Mouse (Mus musculus) kidney, adult 2 months (tissue): Measurements from ENCODE around the gene Snapc2. TPM values are rescaled to one million over a fixed set of nuclear protein-coding genes. Genes with fewer than 3 reads are reported as not detected.
A peak's percentile ranks its signal among the peaks of the same experiment; 100 is the strongest.

Experiments
- DNase-seq: peaks from one replicate; pipeline ENCODE4 v3.0.0; 2021
- H3K27ac ChIP-seq: fragments of 200-500 bp; 2 replicates; pipeline ENCODE4 v1.5.1; 2012; ENCODE audit warnings: low read depth, low read length, control low read depth, inconsistent platforms; ENCODE audit not compliant: insufficient read depth
- H3K27me3 ChIP-seq: fragments of 200-500 bp; replicated peaks from 2 replicates; pipeline ENCODE4 v1.6.1; 2012; ENCODE audit warnings: mild to moderate bottlenecking, moderate library complexity, low read length, inconsistent platforms; ENCODE audit not compliant: control insufficient read depth, insufficient read depth
- H3K36me3 ChIP-seq: fragments of 200-500 bp; 2 replicates; pipeline ENCODE4 v1.6.1; 2012; ENCODE audit warnings: mild to moderate bottlenecking, moderate library complexity, low read length, inconsistent platforms; ENCODE audit not compliant: control insufficient read depth, insufficient read depth
- H3K4me1 ChIP-seq: fragments of 200-500 bp; 2 replicates; pipeline ENCODE4 v1.6.1; 2011; ENCODE audit warnings: low read length; ENCODE audit not compliant: control insufficient read depth, insufficient read depth
- H3K4me3 ChIP-seq: fragments of 200-500 bp; 2 replicates; pipeline ENCODE4 v1.5.1; 2011; ENCODE audit warnings: mild to moderate bottlenecking, low read depth, low read length, control low read depth; ENCODE audit not compliant: insufficient read depth
- CTCF ChIP-seq: fragments of 200-500 bp; conservative IDR thresholded peaks from 2 replicates; pipeline ENCODE4 v1.5.1; 2011; ENCODE audit warnings: low read depth, mild to moderate bottlenecking, control low read depth, low read length, moderate library complexity, mixed read lengths; ENCODE audit not compliant: insufficient read depth, insufficient read length
- POLR2A ChIP-seq: fragments of 200-500 bp; IDR thresholded peaks from one replicate; pipeline ENCODE4 v1.6.1; 2011; ENCODE audit warnings: low read depth, low read length, control low read depth
- WGBS: fragments of 180-500 bp; shearing (Covaris S2); methylation state at CpG from one replicate; pipeline ENCODE4 v1.1.7; 2018; 5-methylcytosine and 5-hydroxymethylcytosine counted together
- polyA plus RNA-seq: library from polyadenylated mRNA; depleted of rRNA; stranded (reverse); fragments of >200 nt; gene quantifications from 2 replicates; pipeline ENCODE4 v1.2.3, GENCODE M21; 2012; rRNA removed

Gene Snapc2
- polyA plus RNA-seq, 1 experiment: 36.9 TPM

- peak; percentile 28 for DNase-seq
- Histone ChIP-seq H3K27ac (no peak overlapping the region), H3K4me1 (no peaks in the 10 kb centered on the region), H3K36me3 (no peaks in the 10 kb centered on the region; the same call in 1 of the 2 replicates), H3K27me3 (no peaks in the 10 kb centered on the region), H3K4me3 (no peak overlapping the region)
- WGBS: 75% methylated on average over 15 of the region's 15 CpGs
- TF ChIP-seq POLR2A (no peak), CTCF (peak; percentile 37; the same call in 1 of the 2 replicates)
These were observed 14.7 kb downstream of the Snapc2 start for GRCm38 (mm10) chr8:4267627-4268026.

- no peaks in the 10 kb centered on the region for H3K27me3 ChIP-seq
These were observed 16.7 kb downstream of the Snapc2 start for GRCm38 (mm10) chr8:4269609-4270008.

GRCm38 (mm10) chr8:4275275-4276110 lies 22.6 kb downstream of the Snapc2 start, which contains the start of gene Timm44:
Gene Timm44 (minus strand): TSS chr8:4275913.
- WGBS: under 1% methylated on average over 39 of the region's 39 CpGs
- H3K4me3 ChIP-seq: peak within 1 kb of the TSS; percentile 88
- DNase-seq: peak; percentile 98
- H3K27me3 ChIP-seq: no peaks in the 10 kb centered on the region
- TF ChIP-seq CTCF (no peak), POLR2A (peak; percentile 6)
- peak within 1 kb of the TSS; percentile 48 for H3K27ac ChIP-seq
- peaks cover 9% of the 10 kb centered on the region; the same call in 1 of the 2 replicates for H3K4me1 ChIP-seq
- no peaks in the 10 kb centered on the region; the same call in 1 of the 2 replicates for H3K36me3 ChIP-seq

More at GRCm38 (mm10) chr8:4269609-4270008, 16.7 kb downstream of the Snapc2 start:
- no peak for TF ChIP-seq CTCF
- TF ChIP-seq POLR2A: no peak
- 85% methylated on average over 6 of the region's 6 CpGs for WGBS
- Histone ChIP-seq H3K36me3 (no peaks in the 10 kb centered on the region; the same call in 1 of the 2 replicates), H3K27ac (no peak overlapping the region), H3K4me1 (peaks cover 4% of the 10 kb centered on the region; the same call in 1 of the 2 replicates), H3K4me3 (no peak overlapping the region)
- DNase-seq: no peak

GRCm38 (mm10) chr8:4276111-4276465 lies 23.2 kb downstream of the Snapc2 start:
- Histone ChIP-seq H3K4me3 (peak overlapping the region; percentile 88), H3K27me3 (no peaks in the 10 kb centered on the region), H3K4me1 (peaks cover 9% of the 10 kb centered on the region; the same call in 1 of the 2 replicates), H3K27ac (peak overlapping the region; percentile 48), H3K36me3 (no peaks in the 10 kb centered on the region; the same call in 1 of the 2 replicates)
- TF ChIP-seq CTCF (no peak), POLR2A (no peak)
- no peak for DNase-seq
- WGBS: 19% methylated on average over 9 of the region's 9 CpGs

GRCm38 (mm10) chr8:4292738-4293137 lies 39.9 kb downstream of the Snapc2 start:
- Histone ChIP-seq H3K27me3 (no peaks in the 10 kb centered on the region), H3K36me3 (peaks cover 8% of the 10 kb centered on the region; the same call in 1 of the 2 replicates), H3K4me1 (no peaks in the 10 kb centered on the region), H3K4me3 (no peak overlapping the region), H3K27ac (no peak overlapping the region)
- no peak for TF ChIP-seq CTCF
- no peak for TF ChIP-seq POLR2A
- 81% methylated on average over 5 of the region's 5 CpGs for WGBS
- no peak for DNase-seq

GRCm38 (mm10) chr8:4297822-4298221 lies 44.9 kb downstream of the Snapc2 start:
- Histone ChIP-seq H3K36me3 (peaks cover 10% of the 10 kb centered on the region; the same call in 1 of the 2 replicates), H3K4me1 (no peaks in the 10 kb centered on the region), H3K4me3 (no peak overlapping the region), H3K27me3 (no peaks in the 10 kb centered on the region), H3K27ac (no peak overlapping the region)
- 96% methylated on average over 4 of the region's 4 CpGs for WGBS
- DNase-seq: no peak
- TF ChIP-seq CTCF (no peak), POLR2A (no peak)

- peaks cover 5% of the 10 kb centered on the region for H3K36me3 ChIP-seq
- DNase-seq: no peak
- no peak overlapping the region for H3K4me3 ChIP-seq
- TF ChIP-seq POLR2A (no peak), CTCF (no peak)
- H3K4me1 ChIP-seq: no peaks in the 10 kb centered on the region
- H3K27me3 ChIP-seq: no peaks in the 10 kb centered on the region
- no peak overlapping the region for H3K27ac ChIP-seq
- WGBS: 65% methylated on average over 3 of the region's 3 CpGs
These were observed 51.3 kb downstream of the Snapc2 start for GRCm38 (mm10) chr8:4304124-4304547.

Other genes starting within 250 kb of the Snapc2 start
- 2.4 and 5.7 TPM in 2 replicates for gene Cd209f, start 147.2 kb upstream of the Snapc2 start, polyA plus RNA-seq
- 2.2 and 6.5 TPM in 2 replicates for gene Cd209g, start 119.0 kb upstream of the Snapc2 start, polyA plus RNA-seq
- 22.4 and 23.0 TPM in 2 replicates for gene Evi5l, start 86.5 kb upstream of the Snapc2 start, polyA plus RNA-seq
- 0.05 and 0.17 TPM in 2 replicates for gene Prr36, start 35.6 kb upstream of the Snapc2 start, polyA plus RNA-seq
- 0.45 and 0.48 TPM in 2 replicates for gene Lrrc8e, start 26.3 kb upstream of the Snapc2 start, polyA plus RNA-seq
- gene Map2k7, start 14.3 kb upstream of the Snapc2 start, polyA plus RNA-seq: 32.0 and 32.2 TPM in 2 replicates
- gene Gm49320, start 14.2 kb upstream of the Snapc2 start, polyA plus RNA-seq: 1.3 and 3.3 TPM in 2 replicates
- 18.7 and 27.8 TPM in 2 replicates for gene Tgfbr3l, start 4.9 kb upstream of the Snapc2 start, polyA plus RNA-seq
- 6.8 and 7.8 TPM in 2 replicates for gene Ctxn1, start 6.2 kb downstream of the Snapc2 start, polyA plus RNA-seq
- 88.1 and 91.9 TPM in 2 replicates for gene Timm44, start 22.8 kb downstream of the Snapc2 start, polyA plus RNA-seq
- gene Ccl25, start 72.1 kb downstream of the Snapc2 start, polyA plus RNA-seq: 4.9 and 5.2 TPM in 2 replicates
- 26.4 and 35.9 TPM in 2 replicates for gene Elavl1, start 72.3 kb downstream of the Snapc2 start, polyA plus RNA-seq
- 26.9 and 33.3 TPM in 2 replicates for gene Cers4, start 239.9 kb downstream of the Snapc2 start, polyA plus RNA-seq